Mouse (Mus musculus): Measurements from ENCODE around the gene Clps. TPM values are rescaled to one million over a fixed set of nuclear protein-coding genes. Genes with fewer than 3 reads are reported as not detected.
A peak's percentile ranks its signal among the peaks of the same experiment; 100 is the strongest.

The Clps gene
- polyA plus RNA-seq, 1 experiment from 2014 or later: not detected

- H3K4me3 ChIP-seq (ENCODE audit: low read depth, low read length): peak overlapping the region; percentile 2; the same call in 1 of the 2 replicates
- H3K27me3 ChIP-seq (ENCODE audit: control insufficient read depth, insufficient read depth, low read length): no peaks in the 10 kb centered on the region; the same call in 1 of the 2 replicates
- H3K4me1 ChIP-seq (ENCODE audit: control insufficient read depth, insufficient read depth, low read length): peaks cover 16% of the 10 kb centered on the region
- H3K4me2 ChIP-seq: peak overlapping the region; percentile 24
- WGBS: 4% methylated on average over 28 of the region's 28 CpGs
- H3K36me3 ChIP-seq (ENCODE audit: control insufficient read depth, insufficient read depth, low read length): no peaks in the 10 kb centered on the region
- DNase-seq (ENCODE audit: low spot score, missing footprints) (peak; percentile 89), ATAC-seq (ENCODE audit: low FRiP score) (no peak)
- H3K27ac ChIP-seq (ENCODE audit: low read depth, low read length): no peak overlapping the region
- no peaks in the 10 kb centered on the region for H3K9me3 ChIP-seq (ENCODE audit: control insufficient read depth, low read length)
- H3K9ac ChIP-seq (ENCODE audit: low read length): no peak overlapping the region; the same call in 1 of the 2 replicates
Observed at GRCm38 (mm10) chr17:28510445-28511342, 49.9 kb downstream of the Clps start.

Small RNA genes lying within 50 kb of the gene (microRNA-seq; reads per million reads assigned to microRNA genes)
- not detected for gene Gm25195
- not detected for gene Mir6969

Other genes with a start within 250 kb of the Clps start
- gene Fance, start 247.2 kb downstream of the Clps start, polyA plus RNA-seq (2014; fragmentation: Nextera tagmentation; extraction: Ambion mirVana): 18.5 and 19.5 TPM in 2 replicates
- 465 and 471 TPM in 2 replicates for gene Rpl10a, start 232.3 kb downstream of the Clps start, polyA plus RNA-seq (2014; fragmentation: Nextera tagmentation; extraction: Ambion mirVana)
- 3.5 and 3.7 TPM in 2 replicates for gene Tead3, start 209.9 kb downstream of the Clps start, polyA plus RNA-seq (2014; fragmentation: Nextera tagmentation; extraction: Ambion mirVana)
- gene Tulp1, start 195.5 kb downstream of the Clps start, polyA plus RNA-seq (2014; fragmentation: Nextera tagmentation; extraction: Ambion mirVana): 4.6 and 4.9 TPM in 2 replicates
- 9.8 and 10.9 TPM in 2 replicates for gene Fkbp5, start 43.2 kb downstream of the Clps start, polyA plus RNA-seq (2014; fragmentation: Nextera tagmentation; extraction: Ambion mirVana)
- gene Armc12, start 30.0 kb downstream of the Clps start, polyA plus RNA-seq (2014; fragmentation: Nextera tagmentation; extraction: Ambion mirVana): not detected in 2 replicates
- not detected in 2 replicates for gene Clpsl2, start 11.4 kb downstream of the Clps start, polyA plus RNA-seq (2014; fragmentation: Nextera tagmentation; extraction: Ambion mirVana)
- gene Lhfpl5, start 14.9 kb upstream of the Clps start, polyA plus RNA-seq (2014; fragmentation: Nextera tagmentation; extraction: Ambion mirVana): 1.4 and 2.0 TPM in 2 replicates
- 124 and 135 TPM in 2 replicates for gene Srpk1, start 61.9 kb upstream of the Clps start, polyA plus RNA-seq (2014; fragmentation: Nextera tagmentation; extraction: Ambion mirVana)
- gene Slc26a8, start 129.5 kb upstream of the Clps start, polyA plus RNA-seq (2014; fragmentation: Nextera tagmentation; extraction: Ambion mirVana): 0.75 and 0.87 TPM in 2 replicates
- gene Mapk14, start 130.6 kb upstream of the Clps start, polyA plus RNA-seq (2014; fragmentation: Nextera tagmentation; extraction: Ambion mirVana): 39.4 and 47.2 TPM in 2 replicates
- 0.66 and 0.78 TPM in 2 replicates for gene AC170998.1, start 165.3 kb upstream of the Clps start, polyA plus RNA-seq (2014; fragmentation: Nextera tagmentation; extraction: Ambion mirVana)
- gene Mapk13, start 208.5 kb upstream of the Clps start, polyA plus RNA-seq (2014; fragmentation: Nextera tagmentation; extraction: Ambion mirVana): 1.1 and 1.2 TPM in 2 replicates
- gene Brpf3, start 240.3 kb upstream of the Clps start, polyA plus RNA-seq (2014; fragmentation: Nextera tagmentation; extraction: Ambion mirVana): 6.5 and 9.7 TPM in 2 replicates